Mouse (Mus musculus) hindbrain, embryonic 11.5 days (tissue): ENCODE data around the gene Ppat. TPM values are rescaled to one million over a fixed set of nuclear protein-coding genes. Genes with fewer than 3 reads are reported as not detected.

Experiments
- ATAC-seq: fragments of 200-750 bp; cut with Nextera tagmentation; 2 replicates; pipeline ENCODE4 v1.8.0; 2017; ENCODE audit warnings: mild to moderate bottlenecking, moderate TSS enrichment, moderate library complexity; ENCODE audit not compliant: low FRiP score
- DNase-seq: peaks from one replicate; pipeline ENCODE4 v3.0.0-alpha.2; 2015; ENCODE audit warnings: low spot score
- H3K27ac ChIP-seq: fragments of 300-500 bp; sonication (generic); 2 replicates; pipeline ENCODE4 v1.5.1; 2014; ENCODE audit warnings: mild to moderate bottlenecking, low read depth, low read length
- H3K27me3 ChIP-seq: fragments of 300-500 bp; sonication (generic); 2 replicates; pipeline ENCODE4 v1.6.1; 2014; ENCODE audit warnings: mild to moderate bottlenecking, low read length, moderate library complexity, mixed read lengths; ENCODE audit not compliant: control insufficient read depth, insufficient read depth
- H3K36me3 ChIP-seq: fragments of 300-500 bp; sonication (generic); 2 replicates; pipeline ENCODE4 v1.6.1; 2014; ENCODE audit warnings: mild to moderate bottlenecking, low read length, moderate library complexity, mixed read lengths; ENCODE audit not compliant: control insufficient read depth, insufficient read depth
- H3K4me1 ChIP-seq: fragments of 300-500 bp; sonication (generic); replicated peaks from 2 replicates; pipeline ENCODE4 v1.6.1; 2014; ENCODE audit warnings: low read length, mixed read lengths; ENCODE audit not compliant: control insufficient read depth, insufficient read depth
- H3K4me2 ChIP-seq: fragments of 300-500 bp; sonication (generic); replicated peaks from 2 replicates; pipeline ENCODE4 v1.6.1; 2014; ENCODE audit warnings: mild to moderate bottlenecking, low read depth, low read length
- H3K4me3 ChIP-seq: fragments of 300-500 bp; sonication (generic); 2 replicates; pipeline ENCODE4 v1.5.1; 2014; ENCODE audit warnings: low read depth, low read length
- H3K9ac ChIP-seq: fragments of 300-500 bp; sonication (generic); 2 replicates; pipeline ENCODE4 v1.6.1; 2014; ENCODE audit warnings: low read depth, low read length
- H3K9me3 ChIP-seq: fragments of 300-500 bp; sonication (generic); 2 replicates; pipeline ENCODE4 v1.6.1; 2016; ENCODE audit warnings: low read length; ENCODE audit not compliant: control insufficient read depth
- WGBS: fragments of 180-500 bp; shearing (Covaris S2); extraction: QIAGEN DNeasy Blood & Tissue Kit; methylation state at CpG from one replicate; pipeline ENCODE4 v1.1.7; 2014; 5-methylcytosine and 5-hydroxymethylcytosine counted together
- polyA plus RNA-seq: library from polyadenylated mRNA; unstranded; fragments of >200 nt; fragmentation: Nextera tagmentation; extraction: Ambion mirVana; gene quantifications from 2 replicates; pipeline ENCODE4 v1.2.1, GENCODE M21; 2014

The Ppat gene
- polyA plus RNA-seq, 1 experiment from 2014 or later, result 31.3 TPM

DNA sequence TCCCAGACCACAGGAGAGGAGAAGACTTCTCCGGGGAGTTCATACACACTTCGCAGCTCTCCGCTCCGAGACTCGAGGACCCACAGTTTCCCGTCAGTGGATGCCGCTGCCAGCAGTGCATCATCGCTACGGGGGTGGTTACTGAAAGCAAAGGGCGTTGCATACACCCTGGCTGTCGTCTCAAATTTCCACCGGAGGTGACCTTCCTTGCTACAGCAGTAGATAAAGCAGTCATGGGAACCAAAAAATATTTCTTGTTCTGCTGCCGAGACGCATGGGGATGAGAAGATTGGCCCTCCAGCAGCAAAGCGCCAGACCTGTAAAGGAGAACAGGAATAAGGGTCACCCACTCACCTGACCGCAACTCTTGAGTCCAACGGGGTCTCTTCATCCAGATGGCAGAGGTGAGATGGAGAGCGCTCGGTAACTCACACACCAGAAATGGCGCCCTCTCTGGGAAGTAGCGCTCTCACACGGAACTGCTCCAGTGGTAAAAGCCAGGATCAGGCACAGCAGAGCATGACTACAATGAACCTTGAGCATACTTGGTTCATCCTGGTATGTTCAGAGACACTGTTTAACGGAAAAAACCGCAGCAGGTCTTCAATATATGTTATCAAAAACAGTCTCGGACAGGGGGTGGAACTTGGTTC, 75.1 kb downstream of the Ppat start:
- Histone ChIP-seq H3K9ac (no peak overlapping the region), H3K36me3 (peaks cover 6% of the 10 kb centered on the region; the same call in 1 of the 2 replicates), H3K4me2 (no peak overlapping the region), H3K4me3 (no peak overlapping the region), H3K9me3 (no peaks in the 10 kb centered on the region), H3K4me1 (no peaks in the 10 kb centered on the region), H3K27ac (no peak overlapping the region), H3K27me3 (no peaks in the 10 kb centered on the region)
- ATAC-seq, result no peak
- 89% methylated on average over 25 of the region's 25 CpGs for WGBS
- DNase-seq, result no peak

DNA sequence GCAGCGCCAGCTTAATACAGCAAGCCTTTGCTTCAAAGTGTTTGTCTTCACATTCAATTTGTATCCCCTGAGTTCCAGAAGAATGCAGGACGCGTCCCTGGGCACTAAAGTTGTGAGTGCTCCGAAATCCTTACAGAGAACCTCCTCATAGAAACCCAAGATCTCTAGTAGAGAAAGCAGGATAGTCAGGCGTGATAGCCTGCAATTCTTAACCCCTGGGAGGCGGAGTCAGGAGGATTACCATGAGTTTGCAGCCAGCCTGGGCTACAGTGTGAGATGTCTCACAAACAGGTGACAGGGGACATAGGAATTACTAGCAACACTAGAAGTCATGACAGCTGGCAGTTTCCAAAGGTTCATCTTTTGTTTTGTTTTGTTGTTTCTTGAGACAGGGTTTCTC, 81.8 kb downstream of the Ppat start:
- Histone ChIP-seq H3K4me3 (no peak overlapping the region), H3K27ac (no peak overlapping the region), H3K36me3 (no peaks in the 10 kb centered on the region; the same call in 1 of the 2 replicates), H3K4me2 (no peak overlapping the region), H3K9ac (no peak overlapping the region), H3K9me3 (no peaks in the 10 kb centered on the region), H3K27me3 (no peaks in the 10 kb centered on the region), H3K4me1 (no peaks in the 10 kb centered on the region)
- ATAC-seq, result no peak
- DNase-seq, result no peak
- 63% methylated on average over 6 of the region's 6 CpGs for WGBS

DNA sequence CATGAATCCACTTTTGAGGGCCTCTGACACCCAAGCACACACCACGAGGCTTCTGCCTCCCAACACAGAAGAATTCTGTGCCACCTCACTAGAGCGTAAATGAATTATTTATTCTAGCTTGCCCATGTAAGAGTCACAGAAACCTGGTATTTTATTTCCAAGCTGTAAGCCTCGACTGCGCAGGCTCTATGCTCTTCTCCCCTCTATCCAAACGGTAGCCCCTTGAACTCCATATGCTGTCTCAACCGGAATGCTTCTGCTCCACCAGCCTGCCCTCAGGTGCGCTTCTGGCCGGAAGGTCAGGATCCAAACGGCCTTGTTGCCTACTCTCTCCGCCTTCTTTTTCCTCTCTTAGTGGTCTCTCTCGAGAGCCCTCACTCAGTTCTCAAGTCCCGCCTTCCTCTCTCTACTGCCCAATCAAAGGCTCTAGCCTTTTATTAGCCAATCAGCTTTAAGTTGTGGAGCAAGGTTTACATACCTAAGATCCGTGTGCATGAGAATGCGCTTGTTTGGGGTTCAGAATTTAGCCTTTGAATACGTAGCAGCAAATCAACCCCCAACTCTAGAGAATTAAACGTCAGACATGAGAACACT, 82.6 kb downstream of the Ppat start:
- DNase-seq, result peak; percentile 46
- H3K4me3 ChIP-seq, result no peak overlapping the region
- no peaks in the 10 kb centered on the region for H3K27me3 ChIP-seq
- H3K36me3 ChIP-seq, result no peaks in the 10 kb centered on the region; the same call in 1 of the 2 replicates
- H3K27ac ChIP-seq, result no peak overlapping the region
- H3K4me2 ChIP-seq, result no peak overlapping the region
- no peak; the same call in 1 of the 2 replicates for ATAC-seq
- H3K4me1 ChIP-seq, result no peaks in the 10 kb centered on the region
- no peaks in the 10 kb centered on the region for H3K9me3 ChIP-seq
- 26% methylated on average over 16 of the region's 16 CpGs for WGBS
- H3K9ac ChIP-seq, result no peak overlapping the region

DNA sequence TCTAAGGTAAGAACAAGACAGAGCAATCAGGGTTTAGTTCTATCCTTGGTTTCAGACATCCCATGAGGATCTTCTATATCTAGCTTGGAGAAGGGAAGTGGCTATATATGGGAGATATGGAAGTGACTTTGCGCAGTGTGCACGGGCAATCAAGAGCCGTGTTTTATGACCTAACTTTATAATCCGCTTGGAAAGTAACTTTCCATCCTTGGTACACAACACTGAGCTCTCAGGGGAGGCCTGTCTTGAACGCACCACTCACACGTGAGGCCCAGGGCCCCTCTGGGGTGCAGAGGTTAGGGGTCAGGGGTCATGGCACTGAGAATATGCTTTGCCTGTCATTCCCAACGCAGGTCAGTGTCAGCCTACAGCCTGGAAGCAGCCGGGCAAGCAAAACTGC, 84.6 kb downstream of the Ppat start:
- ATAC-seq (no peak), DNase-seq (no peak)
- no peaks in the 10 kb centered on the region for H3K9me3 ChIP-seq
- no peaks in the 10 kb centered on the region for H3K27me3 ChIP-seq
- no peak overlapping the region for H3K4me3 ChIP-seq
- 76% methylated on average over 8 of the region's 8 CpGs for WGBS
- H3K4me2 ChIP-seq, result no peak overlapping the region
- H3K36me3 ChIP-seq, result no peaks in the 10 kb centered on the region; the same call in 1 of the 2 replicates
- no peak overlapping the region for H3K27ac ChIP-seq
- no peaks in the 10 kb centered on the region for H3K4me1 ChIP-seq
- no peak overlapping the region for H3K9ac ChIP-seq

Other genes starting within 250 kb of the Ppat start
- 17.2 and 18.9 TPM in 2 replicates for gene Aasdh, start 46.1 kb downstream of the Ppat start, polyA plus RNA-seq
- 351 and 390 TPM in 2 replicates for gene Paics, start 271 bp downstream of the Ppat start, polyA plus RNA-seq
- gene Srp72, start 23.1 kb upstream of the Ppat start, polyA plus RNA-seq, result 77.3 and 82.3 TPM in 2 replicates
- 0.66 TPM in 1 of 2 replicates, not detected in the other for gene Arl9, start 52.5 kb upstream of the Ppat start, polyA plus RNA-seq
- 0.46 TPM in 1 of 2 replicates, not detected in the other for gene Thegl, start 64.4 kb upstream of the Ppat start, polyA plus RNA-seq
- gene Hopx, start 163.5 kb upstream of the Ppat start, polyA plus RNA-seq, result 0.68 and 0.83 TPM in 2 replicates